Mouse (Mus musculus) hindbrain, embryonic 10.5 days (tissue): ENCODE results near the gene Ssc4d. TPM values are rescaled to one million over a fixed set of nuclear protein-coding genes. Genes with fewer than 3 reads are reported as not detected.

Experiments used
- DNase-seq: peaks from one replicate; pipeline ENCODE4 v3.0.0-alpha.2; 2017; ENCODE audit warnings: low spot score
- H3K27ac ChIP-seq: fragments of 300-500 bp; sonication (generic); 2 replicates; pipeline ENCODE4 v1.5.1; 2016; ENCODE audit warnings: mild to moderate bottlenecking, moderate library complexity
- H3K27me3 ChIP-seq: fragments of 300-500 bp; sonication (generic); 2 replicates; pipeline ENCODE4 v1.6.1; 2016; ENCODE audit warnings: mild to moderate bottlenecking; ENCODE audit not compliant: poor library complexity, insufficient read depth, severe bottlenecking
- H3K36me3 ChIP-seq: fragments of 300-500 bp; sonication (generic); 2 replicates; pipeline ENCODE4 v1.6.1; 2016; ENCODE audit warnings: mild to moderate bottlenecking, moderate library complexity
- H3K4me1 ChIP-seq: fragments of 300-500 bp; sonication (generic); replicated peaks from 2 replicates; pipeline ENCODE4 v1.6.1; 2016; ENCODE audit warnings: mild to moderate bottlenecking
- H3K4me3 ChIP-seq: fragments of 300-500 bp; sonication (generic); 2 replicates; pipeline ENCODE4 v1.5.1; 2016; ENCODE audit warnings: mild to moderate bottlenecking, moderate library complexity
- H3K9me3 ChIP-seq: fragments of 300-500 bp; sonication (generic); 2 replicates; pipeline ENCODE4 v1.6.1; 2016; ENCODE audit warnings: mild to moderate bottlenecking, moderate library complexity
- WGBS: fragments of 180-500 bp; shearing (Covaris S2); methylation state at CpG from one replicate; pipeline ENCODE4 v1.1.7; 2016; 5-methylcytosine and 5-hydroxymethylcytosine counted together
- polyA plus RNA-seq: library from polyadenylated mRNA; unstranded; fragments of >200 nt; fragmentation: Nextera tagmentation; extraction: Ambion mirVana; gene quantifications from 2 replicates; pipeline ENCODE4 v1.2.1, GENCODE M21; 2016

The Ssc4d gene
- polyA plus RNA-seq, 1 experiment from 2014 or later = 1.6 TPM

DNA sequence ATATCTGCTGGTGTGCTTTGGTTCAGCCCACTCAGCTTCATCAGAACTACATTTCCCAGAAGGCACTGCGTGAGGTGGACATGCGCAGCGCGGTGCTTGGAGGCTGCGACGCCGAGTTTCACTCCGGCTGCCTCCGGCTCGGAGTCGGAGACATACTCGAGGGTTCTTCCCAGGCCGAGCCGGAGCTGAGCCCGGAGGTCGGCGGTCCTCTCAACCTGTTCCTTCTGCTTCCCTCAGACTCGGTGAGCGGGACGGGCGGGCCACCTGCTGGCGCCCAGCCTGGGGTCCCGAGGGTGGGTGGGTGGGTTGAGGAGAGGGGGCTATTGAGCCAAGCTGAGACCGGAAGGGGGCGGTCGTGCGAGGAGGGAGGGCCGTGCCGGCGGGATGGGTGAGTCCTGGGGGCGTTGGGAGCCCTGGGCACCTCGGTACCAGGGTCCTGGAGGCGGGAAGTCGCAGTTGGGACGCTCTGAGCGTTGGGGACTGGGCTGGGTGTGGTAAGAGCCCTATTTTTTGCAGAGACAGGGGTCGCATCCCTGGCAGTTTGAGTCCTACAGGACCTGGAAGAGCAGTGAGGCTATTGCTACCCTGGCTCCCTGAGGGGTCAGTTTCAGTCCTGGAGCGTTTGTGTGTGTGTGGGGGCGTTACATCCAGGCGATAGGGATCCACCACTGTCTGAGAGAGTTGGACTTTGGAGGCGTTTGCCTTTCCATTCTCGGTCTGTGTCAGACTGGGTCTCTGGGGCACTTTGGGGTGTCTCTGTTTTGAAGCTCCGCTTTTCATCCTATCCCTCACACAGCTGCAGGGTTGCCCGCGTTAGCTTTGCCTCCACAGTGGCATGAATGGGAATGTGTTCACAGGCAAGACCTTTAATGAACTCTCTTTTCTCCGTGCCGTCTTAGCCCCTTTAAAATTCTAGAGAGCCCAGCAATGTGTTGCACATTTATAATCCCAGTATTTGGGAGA, 20.7 kb upstream of the Ssc4d start, which contains the start of gene Dtx2:
TSS of gene Dtx2 (plus strand) at position 76 of the 963 bp plus-strand sequence.
- peaks cover 15% of the 10 kb centered on the region for H3K4me1 ChIP-seq
- WGBS = 2% methylated on average over 47 of the region's 47 CpGs
- DNase-seq = peak; percentile 87

DNA sequence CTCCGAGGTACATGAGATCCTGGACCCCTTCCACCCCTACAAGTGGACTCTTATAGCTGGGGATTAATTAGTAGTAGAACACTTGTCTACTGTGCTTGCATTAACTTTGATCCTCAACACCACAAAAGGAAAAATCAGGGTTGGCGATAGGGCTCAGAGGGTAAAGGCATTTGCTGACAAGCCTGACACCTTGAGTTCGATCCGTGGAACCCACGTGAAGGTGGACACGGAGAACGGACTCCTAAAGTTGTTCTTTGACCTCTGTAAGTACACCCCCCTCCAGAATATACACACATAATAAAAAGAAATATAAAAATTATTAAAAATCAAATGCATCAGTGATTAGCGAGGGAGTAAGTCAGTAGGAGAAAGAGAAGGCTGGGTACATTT, 20.0 kb upstream of the Ssc4d start:
- Histone ChIP-seq H3K4me3 (peak overlapping the region; percentile 87; the same call in 1 of the 2 replicates), H3K9me3 (no peaks in the 10 kb centered on the region), H3K4me1 (peaks cover 15% of the 10 kb centered on the region), H3K27me3 (no peaks in the 10 kb centered on the region), H3K36me3 (peaks cover 32% of the 10 kb centered on the region), H3K27ac (no peak overlapping the region)
- DNase-seq = no peak
- WGBS = 65% methylated on average over 8 of the region's 8 CpGs

More for the DNA sequence above, 20.7 kb upstream of the Ssc4d start, which contains the start of gene Dtx2:
- Histone ChIP-seq H3K9me3 (no peaks in the 10 kb centered on the region), H3K4me3 (peak within 1 kb of the TSS; percentile 87), H3K27ac (peak within 1 kb of the TSS; percentile 97), H3K36me3 (peaks cover 39% of the 10 kb centered on the region), H3K27me3 (no peaks in the 10 kb centered on the region)

DNA sequence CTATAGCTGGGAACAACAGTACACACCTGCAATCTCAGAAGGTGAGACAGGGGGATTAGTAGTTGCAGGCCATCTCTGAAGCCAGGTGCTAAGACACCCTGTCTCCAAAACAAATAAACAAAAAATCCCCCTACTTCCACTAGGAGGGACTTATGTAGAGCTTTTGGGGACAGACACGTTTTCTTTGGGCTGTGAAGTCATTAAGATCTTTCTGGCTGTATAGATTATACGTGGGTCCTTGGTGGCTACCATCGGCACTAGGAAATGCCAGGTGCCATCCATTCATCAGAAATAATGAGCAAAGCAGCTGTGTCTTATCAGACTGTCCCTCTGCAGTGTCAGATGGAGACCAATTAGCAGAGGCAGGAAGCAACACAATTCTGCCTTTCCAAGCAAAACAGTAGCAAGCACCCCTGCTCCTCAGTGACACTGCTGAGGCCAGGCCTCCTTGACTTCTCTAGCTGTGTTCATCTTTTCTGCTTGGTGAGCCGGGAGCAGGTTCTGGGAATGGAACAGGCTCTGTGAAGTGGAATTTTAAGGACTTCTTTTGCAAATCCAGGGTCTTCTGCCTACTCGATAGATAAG, 19.1 kb upstream of the Ssc4d start:
- H3K9me3 ChIP-seq = no peaks in the 10 kb centered on the region
- peaks cover 24% of the 10 kb centered on the region for H3K36me3 ChIP-seq
- H3K4me3 ChIP-seq = no peak overlapping the region
- DNase-seq = no peak
- H3K4me1 ChIP-seq = peaks cover 15% of the 10 kb centered on the region
- H3K27me3 ChIP-seq = no peaks in the 10 kb centered on the region
- WGBS = 66% methylated on average over 5 of the region's 5 CpGs
- no peak overlapping the region for H3K27ac ChIP-seq

- no peak for DNase-seq
- H3K27ac ChIP-seq = no peak overlapping the region
- no peaks in the 10 kb centered on the region for H3K36me3 ChIP-seq
- no peaks in the 10 kb centered on the region for H3K27me3 ChIP-seq
- no peak overlapping the region for H3K4me3 ChIP-seq
- WGBS = 70% methylated on average over 5 of the region's 5 CpGs
- H3K9me3 ChIP-seq = no peaks in the 10 kb centered on the region
- peaks cover 11% of the 10 kb centered on the region for H3K4me1 ChIP-seq
Measured at GRCm38 (mm10) chr5:135990601-135991000, 16.3 kb upstream of the Ssc4d start.

DNA sequence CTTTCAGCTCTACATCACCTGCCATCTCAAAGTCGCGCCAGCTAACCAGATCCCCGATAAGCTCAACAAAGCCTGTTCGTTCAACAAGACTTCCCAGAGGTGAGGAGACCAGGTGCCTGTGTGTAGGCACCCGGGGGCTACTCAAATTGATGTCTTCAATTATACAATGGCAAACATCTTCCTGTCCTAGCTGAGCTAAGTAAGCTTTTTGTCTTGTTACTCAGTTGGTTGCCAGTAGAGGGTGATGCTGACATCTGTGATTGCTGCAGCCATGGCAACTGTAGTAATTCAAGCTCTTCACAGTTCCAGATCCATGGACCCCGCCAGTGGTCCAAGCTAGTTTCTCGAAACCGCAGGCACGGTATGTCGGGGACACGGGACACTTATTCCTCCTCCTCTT, 12.9 kb upstream of the Ssc4d start:
- Histone ChIP-seq H3K36me3 (no peaks in the 10 kb centered on the region), H3K27me3 (no peaks in the 10 kb centered on the region), H3K4me3 (no peak overlapping the region), H3K9me3 (no peaks in the 10 kb centered on the region), H3K27ac (no peak overlapping the region), H3K4me1 (0 out of 2 replicates have a peak, but pooled peaks cover 6% of the 10 kb centered on the region)
- 58% methylated on average over 11 of the region's 11 CpGs for WGBS
- DNase-seq = peak; percentile 22

DNA sequence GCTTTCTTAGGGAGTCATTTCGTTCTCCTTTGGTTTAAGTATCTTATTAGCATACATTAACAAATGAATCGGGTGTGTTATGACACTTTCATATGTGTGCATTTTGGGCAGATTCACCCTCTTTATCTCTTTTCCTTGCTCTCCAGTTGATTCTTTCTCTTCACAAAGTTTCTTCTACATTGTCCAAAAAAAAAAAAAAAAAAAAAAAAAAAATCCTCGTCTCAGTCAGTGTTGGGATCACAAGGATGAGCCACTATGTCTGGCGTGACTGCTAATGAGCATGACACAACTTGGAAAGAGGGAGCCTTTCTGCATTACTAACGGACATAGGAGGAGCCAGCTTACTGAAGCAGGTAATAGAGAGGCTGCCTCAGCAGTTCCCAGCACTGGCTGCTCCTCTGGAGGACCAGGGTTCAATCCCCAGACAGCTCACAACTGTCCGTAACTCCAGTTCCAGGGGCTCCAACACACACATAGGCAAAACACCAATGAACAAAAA, 10.3 kb upstream of the Ssc4d start:
- H3K36me3 ChIP-seq = no peaks in the 10 kb centered on the region
- WGBS = 65% methylated on average over 6 of the region's 6 CpGs
- no peaks in the 10 kb centered on the region for H3K27me3 ChIP-seq
- no peak overlapping the region for H3K27ac ChIP-seq
- no peaks in the 10 kb centered on the region for H3K9me3 ChIP-seq
- H3K4me1 ChIP-seq = 0 out of 2 replicates have a peak, but pooled peaks cover 6% of the 10 kb centered on the region
- DNase-seq = no peak
- H3K4me3 ChIP-seq = no peak overlapping the region

GRCm38 (mm10) chr5:135982398-135982797, 8.1 kb upstream of the Ssc4d start:
- DNase-seq = peak; percentile 70
- WGBS = 39% methylated on average over 6 of the region's 6 CpGs
- H3K27me3 ChIP-seq = no peaks in the 10 kb centered on the region
- no peaks in the 10 kb centered on the region for H3K36me3 ChIP-seq
- H3K27ac ChIP-seq = no peak overlapping the region
- no peaks in the 10 kb centered on the region for H3K9me3 ChIP-seq
- H3K4me3 ChIP-seq = no peak overlapping the region
- H3K4me1 ChIP-seq = 0 out of 2 replicates have a peak, but pooled peaks cover 3% of the 10 kb centered on the region

GRCm38 (mm10) chr5:135979904-135980303, 5.6 kb upstream of the Ssc4d start, which contains the start of gene Zp3:
TSS of gene Zp3 (plus strand) at chr5:135980099.
- 76% methylated on average over 8 of the region's 8 CpGs for WGBS
- no peaks in the 10 kb centered on the region for H3K9me3 ChIP-seq
- H3K4me1 ChIP-seq = no peaks in the 10 kb centered on the region
- no peak within 1 kb of the TSS for H3K27ac ChIP-seq
- no peaks in the 10 kb centered on the region for H3K27me3 ChIP-seq
- no peak within 1 kb of the TSS for H3K4me3 ChIP-seq
- DNase-seq = no peak
- H3K36me3 ChIP-seq = no peaks in the 10 kb centered on the region

- WGBS = 85% methylated on average over 5 of the region's 5 CpGs
Measured at GRCm38 (mm10) chr5:135979381-135979780, 5.0 kb upstream of the Ssc4d start.

DNA sequence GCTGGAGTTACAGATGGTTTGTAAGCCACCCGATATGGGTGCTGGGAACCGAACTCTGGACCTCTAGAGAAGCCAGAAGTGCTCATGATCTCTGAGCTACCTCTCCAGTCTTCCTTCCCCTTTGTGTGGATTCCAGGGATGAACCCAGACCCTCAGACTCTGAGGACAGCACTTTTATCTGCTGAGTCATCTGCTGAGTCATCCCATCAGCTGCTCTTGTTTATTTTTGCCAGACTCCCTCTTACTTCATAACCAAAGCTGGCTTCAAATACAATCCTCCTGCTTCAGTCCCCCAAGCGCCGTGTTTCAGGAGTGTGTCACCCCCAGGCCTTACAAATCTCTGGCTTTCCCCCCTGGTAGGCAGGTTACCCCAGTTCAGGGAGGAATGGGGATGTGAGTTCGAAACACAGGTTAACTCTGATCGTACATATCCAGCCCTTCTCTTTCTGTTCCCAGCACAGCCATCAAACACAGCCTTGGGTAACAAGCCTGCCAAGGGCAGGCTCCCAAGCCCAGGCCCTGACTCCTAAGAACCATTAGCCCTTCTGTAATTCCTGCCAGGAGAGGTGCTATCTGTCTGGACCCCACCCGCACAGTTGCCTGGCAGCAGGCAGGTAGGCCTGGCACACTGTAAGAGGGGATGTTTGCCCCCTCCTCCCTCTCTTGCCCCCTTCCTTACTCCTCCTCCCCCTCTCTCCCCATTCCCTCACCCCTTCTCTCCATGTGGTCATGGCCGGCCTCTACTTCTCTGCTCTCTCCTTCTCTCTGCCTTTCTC, 1.8 kb upstream of the Ssc4d start:
- peaks cover 7% of the 10 kb centered on the region for H3K4me1 ChIP-seq
- H3K4me3 ChIP-seq = no peak overlapping the region
- 90% methylated on average over 8 of the region's 8 CpGs for WGBS
- no peak overlapping the region for H3K27ac ChIP-seq
- no peaks in the 10 kb centered on the region for H3K36me3 ChIP-seq
- no peaks in the 10 kb centered on the region for H3K27me3 ChIP-seq
- no peak for DNase-seq
- H3K9me3 ChIP-seq = no peaks in the 10 kb centered on the region

More at GRCm38 (mm10) chr5:135979381-135979780, 5.0 kb upstream of the Ssc4d start:
- H3K4me3 ChIP-seq = no peak overlapping the region
- no peaks in the 10 kb centered on the region for H3K36me3 ChIP-seq
- no peaks in the 10 kb centered on the region for H3K9me3 ChIP-seq
- no peak overlapping the region for H3K27ac ChIP-seq
- DNase-seq = no peak
- H3K4me1 ChIP-seq = peaks cover 3% of the 10 kb centered on the region
- H3K27me3 ChIP-seq = no peaks in the 10 kb centered on the region

DNA sequence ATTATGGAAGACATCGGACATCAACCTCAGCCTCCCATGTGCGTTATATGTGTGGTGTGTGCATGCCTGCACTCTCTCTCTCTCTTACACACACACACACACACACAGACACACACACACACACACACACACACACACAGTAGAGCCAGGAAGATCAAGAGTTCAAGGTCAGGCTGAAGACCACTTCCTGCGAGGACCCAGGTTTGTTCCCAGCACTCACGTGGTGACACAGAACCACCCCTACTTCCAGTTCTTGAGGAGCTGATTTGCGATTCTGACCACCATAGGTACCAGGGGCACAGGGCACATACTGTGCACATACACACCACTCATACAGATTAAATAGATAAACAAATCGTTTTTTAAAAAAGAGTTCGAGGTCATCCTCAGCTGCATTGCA, 2.5 kb downstream of the Ssc4d start:
- H3K4me1 ChIP-seq = peaks cover 7% of the 10 kb centered on the region
- H3K27me3 ChIP-seq = no peaks in the 10 kb centered on the region
- H3K9me3 ChIP-seq = no peaks in the 10 kb centered on the region
- H3K4me3 ChIP-seq = no peak overlapping the region
- DNase-seq = no peak
- no peaks in the 10 kb centered on the region for H3K36me3 ChIP-seq
- 86% methylated on average over 7 of the region's 7 CpGs for WGBS
- no peak overlapping the region for H3K27ac ChIP-seq

- Histone ChIP-seq H3K27ac (no peak overlapping the region), H3K4me3 (no peak overlapping the region), H3K4me1 (peaks cover 13% of the 10 kb centered on the region), H3K36me3 (no peaks in the 10 kb centered on the region), H3K27me3 (peaks cover 8% of the 10 kb centered on the region), H3K9me3 (no peaks in the 10 kb centered on the region)
- WGBS = 83% methylated on average over 6 of the region's 6 CpGs
- no peak for DNase-seq
Measured at GRCm38 (mm10) chr5:135970247-135970646, 4.1 kb downstream of the Ssc4d start.
